10 mouse cellular contexts compared by ENCODE assay signal in the genomic region with DNA sequence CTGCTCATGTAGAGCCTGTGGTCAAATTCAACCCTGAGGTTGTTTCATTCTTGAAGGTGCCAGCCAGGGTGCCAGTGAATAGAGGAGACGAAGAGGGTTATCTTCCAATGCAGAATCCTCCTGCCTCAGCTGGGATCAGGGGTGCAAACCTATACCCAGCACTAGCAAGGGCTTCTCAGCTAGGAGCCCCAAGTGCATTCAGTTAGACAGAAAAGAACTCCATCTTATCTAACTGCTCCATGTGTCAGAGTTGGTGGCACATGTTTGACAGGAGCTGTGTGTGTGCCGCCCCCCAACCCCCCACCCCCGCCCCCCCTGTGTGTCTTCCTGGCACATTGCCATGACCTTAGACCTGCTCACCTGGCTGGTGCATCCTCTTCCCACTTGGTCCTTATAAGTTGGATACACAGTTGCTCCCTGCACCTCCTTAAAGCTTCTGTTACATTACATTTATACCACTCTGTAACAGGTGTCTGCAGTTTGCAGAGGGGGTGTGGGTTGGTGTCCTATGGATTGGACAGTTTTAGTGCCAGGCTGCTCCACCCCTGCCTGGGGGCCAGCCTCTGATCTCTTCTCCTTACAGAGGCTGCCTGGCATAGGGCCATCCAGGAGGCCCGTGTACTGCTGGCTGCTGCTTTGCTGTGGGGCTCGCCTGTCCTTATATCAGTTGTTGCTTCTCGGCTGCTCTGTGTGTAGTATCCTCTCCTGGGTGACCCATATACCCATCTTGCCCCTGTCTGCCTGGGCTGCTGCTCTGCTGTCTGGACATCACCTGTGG. TPM values are rescaled to one million over a fixed set of nuclear protein-coding genes. Genes with fewer than 3 reads are reported as not detected.
DNase-seq lines count a peak whose midpoint lies in the region; ATAC-seq and TF ChIP-seq lines count a peak whose summit lies in the region.
"Had no signal": no experiment of that assay in that cellular context is flagged by ENCODE, and none has a peak within 500 bp of the region (broad histone marks: within the 10 kb centered on the region; RNA-seq: fewer than 3 reads in every experiment).

No protein-coding gene starts in this region.

- 27% methylated on average over 6 of the region's 6 CpGs for WGBS in heart, postnatal 0 days
- WGBS in heart, embryonic 11.5 days (ENCODE audit: insufficient replicate concordance): 64% methylated on average over 6 of the region's 6 CpGs
- WGBS in midbrain, embryonic 14.5 days: 86% methylated on average over 6 of the region's 6 CpGs
- WGBS in midbrain, embryonic 15.5 days: 74% methylated on average over 6 of the region's 6 CpGs
- 66% methylated on average over 6 of the region's 6 CpGs for WGBS in hindbrain, embryonic 16.5 days
- 33% methylated on average over 6 of the region's 6 CpGs for WGBS in small intestine, adult 2 months

- no peak for TF ChIP-seq EP300 in heart, postnatal 0 days (IDR thresholded peaks at IDR 0.05; ENCODE audit: low read depth)

- no peaks in the 10 kb centered on the region; the same call in 1 of the 2 replicates for H3K36me3 ChIP-seq in heart, postnatal 0 days (replicated peaks; ENCODE audit: control insufficient read depth, insufficient read depth, low read length)
- H3K36me3 ChIP-seq in heart, embryonic 11.5 days (ENCODE audit: control insufficient read depth, insufficient read depth, low read length): no peaks in the 10 kb centered on the region
- no peaks in the 10 kb centered on the region for H3K36me3 ChIP-seq in midbrain, embryonic 14.5 days (ENCODE audit: control insufficient read depth, insufficient read depth, low read length)
- no peaks in the 10 kb centered on the region for H3K36me3 ChIP-seq in midbrain, embryonic 15.5 days (replicated peaks)
- no peaks in the 10 kb centered on the region for H3K36me3 ChIP-seq in hindbrain, embryonic 16.5 days (ENCODE audit: control insufficient read depth, insufficient read depth, low read length)
- no peaks in the 10 kb centered on the region for H3K36me3 ChIP-seq in small intestine, adult 2 months (ENCODE audit: control insufficient read depth, insufficient read depth, low read length)

- H3K4me2 ChIP-seq in heart, postnatal 0 days (ENCODE audit: low read depth, low read length): no peak overlapping the region
- no peak overlapping the region for H3K4me2 ChIP-seq in heart, embryonic 11.5 days
- H3K4me2 ChIP-seq in midbrain, embryonic 14.5 days (ENCODE audit: low read length): no peak overlapping the region
- H3K4me2 ChIP-seq in midbrain, embryonic 15.5 days: no peak overlapping the region
- H3K4me2 ChIP-seq in hindbrain, embryonic 16.5 days (ENCODE audit: low read length): no peak overlapping the region

- DNase-seq in heart, postnatal 0 days (ENCODE audit: low spot score): peak; percentile 28
- DNase-seq in midbrain, embryonic 14.5 days: no peak
- DNase-seq in cerebellum, postnatal 4 days (ENCODE audit: low spot score in 2 of 2): no peak
- no peak for DNase-seq in thymus, adult 18-20 months
- DNase-seq: cerebellum, adult 8-10 months; retina, postnatal 1 day had no signal

- peak; percentile 16; the same call in 1 of the 2 replicates for ATAC-seq in heart, postnatal 0 days (ENCODE audit: insufficient read depth, low read depth)
- no peak for ATAC-seq in heart, embryonic 11.5 days (replicated peaks; ENCODE audit: insufficient number of reproducible peaks, low FRiP score, low TSS enrichment)
- no peak for ATAC-seq in midbrain, embryonic 14.5 days (ENCODE audit: low FRiP score, low TSS enrichment)
- ATAC-seq in midbrain, embryonic 15.5 days (replicated peaks): no peak
- ATAC-seq in hindbrain, embryonic 16.5 days: no peak

- H3K4me3 ChIP-seq in heart, postnatal 0 days (ENCODE audit: low read depth, low read length): no peak overlapping the region
- H3K4me3 ChIP-seq in heart, embryonic 11.5 days (ENCODE audit: low read depth, low read length): no peak overlapping the region
- no peak overlapping the region for H3K4me3 ChIP-seq in midbrain, embryonic 14.5 days (replicated peaks; ENCODE audit: low read depth, low read length)
- no peak overlapping the region for H3K4me3 ChIP-seq in midbrain, embryonic 15.5 days
- H3K4me3 ChIP-seq in hindbrain, embryonic 16.5 days (ENCODE audit: low read length): no peak overlapping the region
- H3K4me3 ChIP-seq in small intestine, adult 2 months (ENCODE audit: low read depth, low read length): no peak overlapping the region

- no peak for TF ChIP-seq CTCF in heart, postnatal 0 days (IDR thresholded peaks at IDR 0.05; ENCODE audit: low read depth)
- TF ChIP-seq CTCF in small intestine, adult 2 months (IDR thresholded peaks at IDR 0.05; ENCODE audit: extremely low read depth, insufficient read length, insufficient replicate concordance, low read depth, low read length): no peak

- peaks cover 27% of the 10 kb centered on the region; the same call in 1 of the 2 replicates for H3K4me1 ChIP-seq in heart, postnatal 0 days (ENCODE audit: control insufficient read depth, insufficient read depth)
- peaks cover 27% of the 10 kb centered on the region; the same call in 1 of the 2 replicates for H3K4me1 ChIP-seq in heart, embryonic 11.5 days (ENCODE audit: control insufficient read depth, insufficient read depth, low read length)
- H3K4me1 ChIP-seq in midbrain, embryonic 14.5 days (ENCODE audit: control insufficient read depth, insufficient read depth, low read length): peaks cover 7% of the 10 kb centered on the region
- 0 out of 2 replicates have a peak, but pooled peaks cover 3% of the 10 kb centered on the region for H3K4me1 ChIP-seq in midbrain, embryonic 15.5 days
- no peaks in the 10 kb centered on the region; the same call in 1 of the 2 replicates for H3K4me1 ChIP-seq in hindbrain, embryonic 16.5 days (ENCODE audit: control insufficient read depth, insufficient read depth, low read depth, low read length)
- H3K4me1 ChIP-seq in small intestine, adult 2 months (ENCODE audit: control insufficient read depth, insufficient read depth, insufficient read length, low read length): peaks cover 18% of the 10 kb centered on the region

- H3K9ac ChIP-seq in heart, postnatal 0 days (replicated peaks; ENCODE audit: low read depth, low read length): no peak overlapping the region
- H3K9ac ChIP-seq in heart, embryonic 11.5 days (ENCODE audit: low read depth, low read length): no peak overlapping the region
- H3K9ac ChIP-seq in midbrain, embryonic 14.5 days (replicated peaks; ENCODE audit: low read length): no peak overlapping the region
- H3K9ac ChIP-seq in midbrain, embryonic 15.5 days: no peak overlapping the region
- no peak overlapping the region for H3K9ac ChIP-seq in hindbrain, embryonic 16.5 days (ENCODE audit: low read depth, low read length)

- H3K27ac ChIP-seq in heart, postnatal 0 days (ENCODE audit: low read depth): peak overlapping the region; percentile 60
- H3K27ac ChIP-seq in heart, embryonic 11.5 days (ENCODE audit: low read depth, low read length): no peak overlapping the region
- H3K27ac ChIP-seq in midbrain, embryonic 14.5 days (replicated peaks; ENCODE audit: low read depth, low read length): 0 out of 2 replicates have a peak overlapping the region, but pooled peaks have one; percentile 5
- H3K27ac ChIP-seq in midbrain, embryonic 15.5 days: no peak overlapping the region
- peak overlapping the region; percentile 21; the same call in 1 of the 2 replicates for H3K27ac ChIP-seq in hindbrain, embryonic 16.5 days (ENCODE audit: low read depth, low read length)
- H3K27ac ChIP-seq in small intestine, adult 2 months (ENCODE audit: insufficient read depth, low read depth, low read length): peak overlapping the region; percentile 25; the same call in 1 of the 2 replicates

- no peak for TF ChIP-seq POLR2A in small intestine, adult 2 months (IDR thresholded peaks at IDR 0.05; ENCODE audit: low read depth, low read length)

- no peaks in the 10 kb centered on the region for H3K9me3 ChIP-seq in heart, postnatal 0 days (replicated peaks; ENCODE audit: control insufficient read depth, low read length)
- H3K9me3 ChIP-seq in heart, embryonic 11.5 days (replicated peaks; ENCODE audit: control insufficient read depth, low read length): no peaks in the 10 kb centered on the region
- H3K9me3 ChIP-seq in midbrain, embryonic 14.5 days (ENCODE audit: control insufficient read depth, low read length): no peaks in the 10 kb centered on the region
- no peaks in the 10 kb centered on the region for H3K9me3 ChIP-seq in midbrain, embryonic 15.5 days
- no peaks in the 10 kb centered on the region for H3K9me3 ChIP-seq in hindbrain, embryonic 16.5 days (ENCODE audit: control insufficient read depth, low read length)

- H3K27me3 ChIP-seq in heart, postnatal 0 days (ENCODE audit: control insufficient read depth, insufficient read depth, low read length): no peaks in the 10 kb centered on the region
- no peaks in the 10 kb centered on the region for H3K27me3 ChIP-seq in heart, embryonic 11.5 days (ENCODE audit: control insufficient read depth, insufficient read depth, low read length)
- no peaks in the 10 kb centered on the region for H3K27me3 ChIP-seq in midbrain, embryonic 14.5 days (ENCODE audit: control insufficient read depth, insufficient read depth, low read length)
- H3K27me3 ChIP-seq in midbrain, embryonic 15.5 days (replicated peaks): no peaks in the 10 kb centered on the region
- H3K27me3 ChIP-seq in hindbrain, embryonic 16.5 days (replicated peaks; ENCODE audit: control insufficient read depth, insufficient read depth, low read length): no peaks in the 10 kb centered on the region
- H3K27me3 ChIP-seq in small intestine, adult 2 months (ENCODE audit: control insufficient read depth, insufficient read depth, low read length): no peaks in the 10 kb centered on the region

RNA-seq across cellular contexts. Expression of a gene that starts 20.1 kb away (rescaled TPM):
- 86.1 and 96.0 TPM in 2 replicates for total RNA-seq in heart, postnatal 0 days (2014; rRNA removed; ENCODE audit: low replicate concordance)
- 42.9 and 43.8 TPM in 2 replicates for polyA plus RNA-seq in heart, postnatal 0 days (2015; fragmentation: Nextera tagmentation; extraction: Ambion mirVana)
- polyA plus RNA-seq in heart, embryonic 11.5 days (2014; fragmentation: Nextera tagmentation; extraction: Ambion mirVana): 30.2 and 31.2 TPM in 2 replicates
- 24.7 and 26.4 TPM in 2 replicates for polyA plus RNA-seq in midbrain, embryonic 14.5 days (2014; fragmentation: Nextera tagmentation; extraction: Ambion mirVana)
- 29.4 and 33.7 TPM in 2 replicates for polyA plus RNA-seq in midbrain, embryonic 15.5 days (2015; fragmentation: Nextera tagmentation; extraction: Ambion mirVana)
- 35.6 and 35.9 TPM in 2 replicates for polyA plus RNA-seq in hindbrain, embryonic 16.5 days (2015; fragmentation: Nextera tagmentation; extraction: Ambion mirVana)
- polyA plus RNA-seq in small intestine, adult 2 months (2012; rRNA removed): 29.8 and 35.4 TPM in 2 replicates

RNA-seq across cellular contexts. Expression of a gene that starts 29.6 kb away (rescaled TPM):
- total RNA-seq in heart, postnatal 0 days (2014; rRNA removed; ENCODE audit: low replicate concordance): 6.5 and 11.4 TPM in 2 replicates
- 11.7 TPM in 2 replicates for polyA plus RNA-seq in heart, postnatal 0 days (2015; fragmentation: Nextera tagmentation; extraction: Ambion mirVana)
- 13.7 and 15.9 TPM in 2 replicates for polyA plus RNA-seq in heart, embryonic 11.5 days (2014; fragmentation: Nextera tagmentation; extraction: Ambion mirVana)
- 29.1 and 29.9 TPM in 2 replicates for polyA plus RNA-seq in midbrain, embryonic 14.5 days (2014; fragmentation: Nextera tagmentation; extraction: Ambion mirVana)
- 35.7 and 38.2 TPM in 2 replicates for polyA plus RNA-seq in midbrain, embryonic 15.5 days (2015; fragmentation: Nextera tagmentation; extraction: Ambion mirVana)
- polyA plus RNA-seq in hindbrain, embryonic 16.5 days (2015; fragmentation: Nextera tagmentation; extraction: Ambion mirVana): 31.9 and 34.6 TPM in 2 replicates
- polyA plus RNA-seq in small intestine, adult 2 months (2012; rRNA removed): 18.3 and 40.0 TPM in 2 replicates

RNA-seq across cellular contexts. Expression of a gene that starts 41.0 kb away (rescaled TPM):
- total RNA-seq in heart, postnatal 0 days (2014; rRNA removed; ENCODE audit: low replicate concordance): not detected in 2 replicates
- polyA plus RNA-seq in heart, postnatal 0 days (2015; fragmentation: Nextera tagmentation; extraction: Ambion mirVana): 0.26 and 0.54 TPM in 2 replicates
- not detected in 2 replicates for polyA plus RNA-seq in heart, embryonic 11.5 days (2014; fragmentation: Nextera tagmentation; extraction: Ambion mirVana)
- 1.9 and 3.8 TPM in 2 replicates for polyA plus RNA-seq in midbrain, embryonic 14.5 days (2014; fragmentation: Nextera tagmentation; extraction: Ambion mirVana)
- polyA plus RNA-seq in midbrain, embryonic 15.5 days (2015; fragmentation: Nextera tagmentation; extraction: Ambion mirVana): 4.3 and 4.8 TPM in 2 replicates
- 6.6 and 7.7 TPM in 2 replicates for polyA plus RNA-seq in hindbrain, embryonic 16.5 days (2015; fragmentation: Nextera tagmentation; extraction: Ambion mirVana)
- polyA plus RNA-seq in small intestine, adult 2 months (2012; rRNA removed): 0.33 and 0.34 TPM in 2 replicates

RNA-seq across cellular contexts. Expression of a gene that starts 44.3 kb away (rescaled TPM):
- total RNA-seq in heart, postnatal 0 days (2014; rRNA removed; ENCODE audit: low replicate concordance): 0.39 and 1.6 TPM in 2 replicates
- 3.7 and 4.1 TPM in 2 replicates for polyA plus RNA-seq in heart, postnatal 0 days (2015; fragmentation: Nextera tagmentation; extraction: Ambion mirVana)
- polyA plus RNA-seq in heart, embryonic 11.5 days (2014; fragmentation: Nextera tagmentation; extraction: Ambion mirVana): 0.66 TPM in 1 of 2 replicates, not detected in the other
- 0.93 and 1.2 TPM in 2 replicates for polyA plus RNA-seq in midbrain, embryonic 14.5 days (2014; fragmentation: Nextera tagmentation; extraction: Ambion mirVana)
- polyA plus RNA-seq in midbrain, embryonic 15.5 days (2015; fragmentation: Nextera tagmentation; extraction: Ambion mirVana): 0.93 and 1.4 TPM in 2 replicates
- polyA plus RNA-seq in hindbrain, embryonic 16.5 days (2015; fragmentation: Nextera tagmentation; extraction: Ambion mirVana): 1.2 and 1.3 TPM in 2 replicates
- 1.5 and 2.2 TPM in 2 replicates for polyA plus RNA-seq in small intestine, adult 2 months (2012; rRNA removed)

RNA-seq across cellular contexts. Expression of a gene that starts 46.2 kb away (rescaled TPM):
- 57.9 and 65.2 TPM in 2 replicates for total RNA-seq in heart, postnatal 0 days (2014; rRNA removed; ENCODE audit: low replicate concordance)
- polyA plus RNA-seq in heart, postnatal 0 days (2015; fragmentation: Nextera tagmentation; extraction: Ambion mirVana): 14.1 and 18.2 TPM in 2 replicates
- polyA plus RNA-seq in heart, embryonic 11.5 days (2014; fragmentation: Nextera tagmentation; extraction: Ambion mirVana): 24.5 and 27.3 TPM in 2 replicates
- 52.4 and 68.6 TPM in 2 replicates for polyA plus RNA-seq in midbrain, embryonic 14.5 days (2014; fragmentation: Nextera tagmentation; extraction: Ambion mirVana)
- polyA plus RNA-seq in midbrain, embryonic 15.5 days (2015; fragmentation: Nextera tagmentation; extraction: Ambion mirVana): 64.0 and 66.8 TPM in 2 replicates
- 58.3 and 60.8 TPM in 2 replicates for polyA plus RNA-seq in hindbrain, embryonic 16.5 days (2015; fragmentation: Nextera tagmentation; extraction: Ambion mirVana)
- polyA plus RNA-seq in small intestine, adult 2 months (2012; rRNA removed): 20.5 and 34.1 TPM in 2 replicates

Comparison
In these comparisons a context has a peak if more than half of its experiments do, and no peak if none do; other contexts are left out.
1. H3K27ac ChIP-seq: peak in heart, postnatal 0 days (single experiment), midbrain, embryonic 14.5 days (single experiment), hindbrain, embryonic 16.5 days (single experiment) and small intestine, adult 2 months (single experiment); none in heart, embryonic 11.5 days (single experiment) and midbrain, embryonic 15.5 days (single experiment).